Mouse (Mus musculus) spleen, postnatal 0 days (tissue): ENCODE measurements around the gene Thsd7a. TPM values are rescaled to one million over a fixed set of nuclear protein-coding genes. Genes with fewer than 3 reads are reported as not detected.

Experiments used
- polyA plus RNA-seq: library from polyadenylated mRNA; unstranded; fragments of >200 nt; fragmentation: Nextera tagmentation; extraction: Ambion mirVana; gene quantifications from 2 replicates; pipeline ENCODE4 v1.2.1, GENCODE M21; 2015

The Thsd7a gene
- polyA plus RNA-seq: 0.26 and 0.86 TPM in 2 replicates

DNA sequence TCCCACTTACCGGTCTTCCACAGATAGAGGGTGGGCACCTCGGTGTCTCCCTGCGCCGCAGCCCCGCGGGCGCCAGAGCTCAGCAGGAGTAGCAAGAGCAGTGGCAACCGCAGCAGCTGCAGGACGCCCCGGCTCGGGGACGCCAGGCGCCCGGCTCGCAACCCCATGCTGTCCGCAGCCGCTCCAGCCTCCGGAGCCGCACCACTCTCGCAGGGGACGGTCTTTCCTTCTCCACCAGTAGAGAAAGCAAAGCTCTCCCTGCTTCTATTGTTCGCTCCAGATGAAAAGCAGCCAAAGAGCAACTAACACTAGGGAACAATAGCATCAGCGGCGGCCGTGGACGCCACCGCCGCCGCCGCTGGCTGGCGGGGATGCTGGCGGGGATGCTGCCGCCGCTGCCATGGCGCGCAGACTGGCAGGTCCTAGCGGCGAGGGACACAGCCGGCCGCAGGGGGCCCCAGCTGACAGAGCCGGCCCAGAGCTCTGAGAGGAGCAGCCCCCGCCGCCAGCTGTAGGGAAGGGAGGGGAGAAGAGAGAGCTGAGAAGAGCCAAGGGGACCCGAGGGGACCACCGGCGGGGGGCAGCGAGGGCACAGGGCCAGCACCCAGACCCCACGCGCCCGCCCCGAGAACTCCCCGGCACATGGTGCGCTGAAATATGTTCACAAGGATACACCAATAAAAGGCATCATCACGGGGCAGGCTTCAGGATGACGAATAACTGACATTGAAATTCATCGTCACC is at the start of gene Thsd7a:
Gene Thsd7a (minus strand): TSS at position 624 of the 744 bp plus-strand sequence.

